9 mouse cellular contexts compared by ENCODE assay signal in the genomic region with DNA sequence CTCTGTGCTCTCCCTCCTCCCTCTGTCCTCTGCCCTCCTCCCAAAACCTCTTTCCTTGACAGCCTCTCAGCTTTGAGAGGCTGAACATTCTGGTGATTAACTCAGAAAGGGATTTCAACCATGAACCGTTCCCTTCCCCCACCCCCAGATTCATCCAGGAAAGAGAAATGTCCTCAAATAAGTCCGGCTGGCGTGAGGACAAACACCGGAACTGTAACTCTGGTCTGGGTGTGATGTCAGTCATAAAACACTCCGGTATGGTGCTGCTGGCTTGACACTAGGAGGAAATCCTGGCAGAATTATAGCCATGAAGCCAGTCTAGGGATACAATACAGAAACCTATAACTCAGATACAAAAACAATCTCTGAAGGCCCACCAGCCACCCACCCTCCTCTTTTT.
DNase-seq lines count a peak whose midpoint lies in the region; ATAC-seq and TF ChIP-seq lines count a peak whose summit lies in the region.
"Had no signal": no experiment of that assay in that cellular context is flagged by ENCODE, and none has a peak within 500 bp of the region (broad histone marks: within the 10 kb centered on the region; RNA-seq: fewer than 3 reads in every experiment).

No protein-coding gene starts in this region.

- H3K9me3 ChIP-seq in liver, embryonic 11.5 days (ENCODE audit: control insufficient read depth, low read length) = no peaks in the 10 kb centered on the region
- H3K9me3 ChIP-seq in liver, embryonic 12.5 days (replicated peaks) = no peaks in the 10 kb centered on the region
- H3K9me3 ChIP-seq in heart, embryonic 16.5 days (replicated peaks; ENCODE audit: control insufficient read depth, low read length) = no peaks in the 10 kb centered on the region
- H3K9me3 ChIP-seq in intestine, postnatal 0 days (ENCODE audit: control insufficient read depth) = no peaks in the 10 kb centered on the region
- no peaks in the 10 kb centered on the region for H3K9me3 ChIP-seq in limb, embryonic 10.5 days (replicated peaks)

- no peak overlapping the region for H3K4me3 ChIP-seq in liver, embryonic 11.5 days (ENCODE audit: low read depth, low read length)
- H3K4me3 ChIP-seq in liver, embryonic 12.5 days = no peak overlapping the region
- no peak overlapping the region for H3K4me3 ChIP-seq in heart, embryonic 16.5 days (ENCODE audit: low read length)
- H3K4me3 ChIP-seq in intestine, postnatal 0 days (ENCODE audit: low read depth, low read length) = no peak overlapping the region
- H3K4me3 ChIP-seq in limb, embryonic 10.5 days = no peak overlapping the region

- no peaks in the 10 kb centered on the region for H3K27me3 ChIP-seq in liver, embryonic 11.5 days (replicated peaks; ENCODE audit: control insufficient read depth, insufficient read depth, low read length)
- no peaks in the 10 kb centered on the region; the same call in 1 of the 2 replicates for H3K27me3 ChIP-seq in liver, embryonic 12.5 days (replicated peaks)
- no peaks in the 10 kb centered on the region for H3K27me3 ChIP-seq in heart, embryonic 16.5 days (ENCODE audit: control insufficient read depth, insufficient read depth, low read length)
- no peaks in the 10 kb centered on the region for H3K27me3 ChIP-seq in intestine, postnatal 0 days (replicated peaks; ENCODE audit: control insufficient read depth, insufficient read depth, low read length)
- H3K27me3 ChIP-seq in limb, embryonic 10.5 days (ENCODE audit: low read depth, poor library complexity, severe bottlenecking) = peaks cover 13% of the 10 kb centered on the region

- H3K9ac ChIP-seq in liver, embryonic 11.5 days (ENCODE audit: low read depth, low read length) = no peak overlapping the region
- no peak overlapping the region for H3K9ac ChIP-seq in liver, embryonic 12.5 days
- H3K9ac ChIP-seq in heart, embryonic 16.5 days (ENCODE audit: low read length) = peak overlapping the region; percentile 6; the same call in 1 of the 2 replicates
- H3K9ac ChIP-seq in intestine, postnatal 0 days (ENCODE audit: low read depth, low read length) = no peak overlapping the region
- H3K9ac ChIP-seq: liver, embryonic 14.5 days had no signal

- peak overlapping the region; percentile 43; the same call in 1 of the 2 replicates for H3K27ac ChIP-seq in liver, embryonic 11.5 days (ENCODE audit: low read depth, low read length)
- H3K27ac ChIP-seq in liver, embryonic 12.5 days = no peak overlapping the region
- peak overlapping the region; percentile 51 for H3K27ac ChIP-seq in heart, embryonic 16.5 days (ENCODE audit: low read length)
- H3K27ac ChIP-seq in intestine, postnatal 0 days (ENCODE audit: low read depth, low read length) = no peak overlapping the region
- H3K27ac ChIP-seq in limb, embryonic 10.5 days = peak overlapping the region; percentile 46; the same call in 1 of the 2 replicates
- H3K27ac ChIP-seq: liver, embryonic 14.5 days had no signal

- intact Hi-C loops in left cerebral cortex, postnatal 36 days (cut with DNase I) = no loop called here

- no peaks in the 10 kb centered on the region for H3K36me3 ChIP-seq in liver, embryonic 11.5 days (ENCODE audit: control insufficient read depth, insufficient read depth, low read length)
- H3K36me3 ChIP-seq in liver, embryonic 12.5 days = no peaks in the 10 kb centered on the region
- H3K36me3 ChIP-seq in heart, embryonic 16.5 days (ENCODE audit: control insufficient read depth, insufficient read depth) = no peaks in the 10 kb centered on the region
- no peaks in the 10 kb centered on the region for H3K36me3 ChIP-seq in intestine, postnatal 0 days (ENCODE audit: control insufficient read depth, insufficient read depth)
- H3K36me3 ChIP-seq in limb, embryonic 10.5 days = no peaks in the 10 kb centered on the region

- H3K4me2 ChIP-seq in liver, embryonic 11.5 days = no peak overlapping the region
- no peak overlapping the region for H3K4me2 ChIP-seq in liver, embryonic 12.5 days
- peak overlapping the region; percentile 42 for H3K4me2 ChIP-seq in heart, embryonic 16.5 days (ENCODE audit: low read depth, low read length)
- H3K4me2 ChIP-seq in intestine, postnatal 0 days (replicated peaks; ENCODE audit: low read depth) = peak overlapping the region; percentile 18; the same call in 1 of the 2 replicates

- no peak for ATAC-seq in liver, embryonic 11.5 days (replicated peaks; ENCODE audit: low FRiP score)
- ATAC-seq in liver, embryonic 12.5 days = no peak
- ATAC-seq in heart, embryonic 16.5 days (replicated peaks; ENCODE audit: extremely low read depth, insufficient read depth, low FRiP score) = no peak
- ATAC-seq in intestine, postnatal 0 days = no peak

- 63% methylated on average over 5 of the region's 5 CpGs for WGBS in liver, embryonic 11.5 days
- WGBS in liver, embryonic 12.5 days (ENCODE audit: insufficient replicate concordance) = 48% methylated on average over 5 of the region's 5 CpGs
- 18% methylated on average over 5 of the region's 5 CpGs for WGBS in heart, embryonic 16.5 days
- 5% methylated on average over 5 of the region's 5 CpGs for WGBS in intestine, postnatal 0 days
- 53% methylated on average over 5 of the region's 5 CpGs for WGBS in limb, embryonic 10.5 days

- H3K4me1 ChIP-seq in liver, embryonic 11.5 days (replicated peaks; ENCODE audit: control insufficient read depth, insufficient read depth, low read length) = no peaks in the 10 kb centered on the region; the same call in 1 of the 2 replicates
- H3K4me1 ChIP-seq in liver, embryonic 12.5 days = peaks cover 14% of the 10 kb centered on the region
- peaks cover 14% of the 10 kb centered on the region for H3K4me1 ChIP-seq in heart, embryonic 16.5 days (ENCODE audit: control insufficient read depth, insufficient read depth, low read length)
- 0 out of 2 replicates have a peak, but pooled peaks cover 2% of the 10 kb centered on the region for H3K4me1 ChIP-seq in intestine, postnatal 0 days (replicated peaks; ENCODE audit: control insufficient read depth, insufficient read depth, low read length)
- H3K4me1 ChIP-seq in limb, embryonic 10.5 days = peaks cover 37% of the 10 kb centered on the region

- no peak for TF ChIP-seq CTCF in intestine, postnatal 0 days (IDR thresholded peaks at IDR 0.05; ENCODE audit: low read depth)

- no peak for DNase-seq in liver, embryonic 11.5 days (ENCODE audit: low spot score)
- no peak for DNase-seq in limb, embryonic 10.5 days (ENCODE audit: low spot score)
- no peak for DNase-seq in left cerebral cortex, adult 8-10 months (ENCODE audit: low spot score in 2 of 2)
- no peak for DNase-seq in left cerebral cortex, postnatal 36 days (ENCODE audit: low spot score in 2 of 2)
- DNase-seq: gastrocnemius, postnatal 25 days had no signal

Comparison
In these comparisons a context has a peak if more than half of its experiments do, and no peak if none do; other contexts are left out.
1. H3K27ac ChIP-seq: peak in liver, embryonic 11.5 days (single experiment), heart, embryonic 16.5 days (single experiment) and limb, embryonic 10.5 days (single experiment); none in liver, embryonic 12.5 days (single experiment) and intestine, postnatal 0 days (single experiment).
2. H3K4me2 ChIP-seq: peak in heart, embryonic 16.5 days (single experiment) and intestine, postnatal 0 days (single experiment); none in liver, embryonic 11.5 days (single experiment) and liver, embryonic 12.5 days (single experiment).